Mouse (Mus musculus): Measurements from ENCODE around the gene Rhot2. TPM values are rescaled to one million over a fixed set of nuclear protein-coding genes. Genes with fewer than 3 reads are reported as not detected.
A peak's percentile ranks its signal among the peaks of the same experiment; 100 is the strongest.

Rhot2 gene
- total and polyA plus RNA-seq, 3 experiments, result 16.2 to 33.8 (median 17.3) TPM

GRCm38 (mm10) chr17:25881691-25882090, 37.0 kb upstream of the Rhot2 start:
- Histone ChIP-seq H3K4me1 (ENCODE audit: control insufficient read depth in 1 of 2, insufficient read depth in 2 of 2) (peaks cover 0 to 8% of the 10 kb centered on the region in 2 experiments; a peak in 2 of 4 replicates), H3K9me3 (replicated peaks; ENCODE audit: low read length) (no peaks in the 10 kb centered on the region), H3K4me3 (replicated peaks in 1 of 3; ENCODE audit: low read depth in 2 of 3, low read length in 2 of 3, poor library complexity in 1 of 3) (no peak overlapping the region), H3K27me3 (replicated peaks) (no peaks in the 10 kb centered on the region), H3K27ac (ENCODE audit: insufficient read depth, low read depth) (no peak overlapping the region), H3K79me2 (replicated peaks; ENCODE audit: control insufficient read depth, extremely low read depth, insufficient read depth, poor library complexity, severe bottlenecking) (no peaks in the 10 kb centered on the region), H3K36me3 (replicated peaks in 1 of 2; ENCODE audit: control insufficient read depth in 1 of 2, insufficient read depth in 1 of 2, low read length in 1 of 2) (peaks cover 60 to 97% of the 10 kb centered on the region in 2 experiments), H3K4me2 (ENCODE audit: insufficient read depth, low read depth, poor library complexity, severe bottlenecking) (no peak overlapping the region), H3K9ac (ENCODE audit: insufficient read depth, low read depth) (no peak overlapping the region)
- no peak for DNase-seq (ENCODE audit: extremely low read depth)
- in situ Hi-C loops (cut with MboI; ENCODE audit: low pct_ligation_motif_present, low pct_unique_long_range_greater_than_20kb, low sequenced_read_pairs), result loop anchor here (5.0 kb wide), 3 partner anchors 36 to 211 kb away; partner anchors contain the start of genes Decr2 and Rab40c
- dilution Hi-C loops (cut with MboI; ENCODE audit: extremely low pct_ligation_motif_present, extremely low pct_unique_long_range_greater_than_20kb, low sequenced_read_pairs), result no loop called here
- TF ChIP-seq TCF12 (IDR thresholded peaks at IDR 0.05; ENCODE audit: low read depth, low read length), result no peak
- no peak for TF ChIP-seq HCFC1 (IDR thresholded peaks at IDR 0.05; ENCODE audit: low read depth, low read length)
- TF ChIP-seq ZC3H11A (IDR thresholded peaks at IDR 0.05; ENCODE audit: low read depth, low read length), result no peak
- TF ChIP-seq CHD1 (IDR thresholded peaks at IDR 0.05; ENCODE audit: low read depth, low read length), result no peak
- TF ChIP-seq UBTF (IDR thresholded peaks at IDR 0.05; ENCODE audit: low read depth, low read length), result no peak
- TF ChIP-seq ETS1 (conservative IDR thresholded peaks at IDR 0.05; ENCODE audit: low read depth, low read length), result no peak
- no peak for TF ChIP-seq BHLHE40 (IDR thresholded peaks at IDR 0.05; ENCODE audit: low read depth, low read length)
- TF ChIP-seq MAZ (IDR thresholded peaks at IDR 0.05; ENCODE audit: low read depth, low read length), result no peak
- TF ChIP-seq RCOR1 (conservative IDR thresholded peaks at IDR 0.05; ENCODE audit: low read depth, low read length), result no peak

- H3K36me3 ChIP-seq (replicated peaks in 1 of 2; ENCODE audit: control insufficient read depth in 1 of 2, insufficient read depth in 1 of 2, low read length in 1 of 2), result peaks cover 60 to 94% of the 10 kb centered on the region in 2 experiments
- no peaks in the 10 kb centered on the region for H3K79me2 ChIP-seq (replicated peaks; ENCODE audit: control insufficient read depth, extremely low read depth, insufficient read depth, poor library complexity, severe bottlenecking)
- H3K4me2 ChIP-seq (ENCODE audit: insufficient read depth, low read depth, poor library complexity, severe bottlenecking), result no peak overlapping the region
- no peak overlapping the region for H3K9ac ChIP-seq (ENCODE audit: insufficient read depth, low read depth)
- DNase-seq (ENCODE audit: extremely low read depth), result no peak
- H3K4me1 ChIP-seq (ENCODE audit: control insufficient read depth in 1 of 2, insufficient read depth in 2 of 2), result peaks cover 4 to 12% of the 10 kb centered on the region in 2 experiments
- in situ Hi-C loops (cut with MboI; ENCODE audit: low pct_ligation_motif_present, low pct_unique_long_range_greater_than_20kb, low sequenced_read_pairs), result loop anchor here (5.0 kb wide), 3 partner anchors 36 to 211 kb away; partner anchors contain the start of genes Decr2 and Rab40c
- H3K27ac ChIP-seq (ENCODE audit: insufficient read depth, low read depth), result no peak overlapping the region
- dilution Hi-C loops (cut with MboI; ENCODE audit: extremely low pct_ligation_motif_present, extremely low pct_unique_long_range_greater_than_20kb, low sequenced_read_pairs), result no loop called here
- no peak overlapping the region for H3K4me3 ChIP-seq (replicated peaks in 1 of 3; ENCODE audit: low read depth in 2 of 3, low read length in 2 of 3, poor library complexity in 1 of 3)
- H3K27me3 ChIP-seq (replicated peaks), result no peaks in the 10 kb centered on the region
- TF ChIP-seq SMC3 (IDR thresholded peaks at IDR 0.05; ENCODE audit: low read depth, low read length) (no peak), POLR2AphosphoS2 (IDR thresholded peaks at IDR 0.05; ENCODE audit: low read depth, low read length) (0 out of 2 replicates have a peak, but pooled peaks have one; percentile 49)
- no peaks in the 10 kb centered on the region for H3K9me3 ChIP-seq (replicated peaks; ENCODE audit: low read length)
These were observed 36.4 kb upstream of the Rhot2 start for GRCm38 (mm10) chr17:25880913-25881641.
